Mouse (Mus musculus): ENCODE data around the gene Tbc1d13. TPM values are rescaled to one million over a fixed set of nuclear protein-coding genes. Genes with fewer than 3 reads are reported as not detected.

Tbc1d13 gene
- polyA plus RNA-seq, 1 experiment from 2014 or later = 10.7 TPM

GRCm38 (mm10) chr2:30185681-30186080 is 52.1 kb downstream of the Tbc1d13 start:
- no peak overlapping the region for H3K9ac ChIP-seq
- 0 out of 2 replicates have a peak, but pooled peaks cover 3% of the 10 kb centered on the region for H3K9me3 ChIP-seq
- 86% methylated on average over 3 of the region's 3 CpGs for WGBS
- no peak overlapping the region for H3K27ac ChIP-seq
- no peaks in the 10 kb centered on the region for H3K27me3 ChIP-seq
- H3K36me3 ChIP-seq = peaks cover 10% of the 10 kb centered on the region; the same call in 1 of the 2 replicates
- no peaks in the 10 kb centered on the region for H3K4me1 ChIP-seq
- no peak overlapping the region for H3K4me3 ChIP-seq
- no peak for ATAC-seq (ENCODE audit: insufficient number of reproducible peaks, insufficient read depth, low FRiP score, low TSS enrichment)
- no peak overlapping the region for H3K4me2 ChIP-seq (replicated peaks)

GRCm38 (mm10) chr2:30191790-30192580 is 58.4 kb downstream of the Tbc1d13 start:
- WGBS = 85% methylated on average over 12 of the region's 12 CpGs

GRCm38 (mm10) chr2:30194656-30195055 is 61.1 kb downstream of the Tbc1d13 start:
- Histone ChIP-seq H3K4me3 (no peak overlapping the region), H3K4me1 (no peaks in the 10 kb centered on the region), H3K4me2 (replicated peaks) (no peak overlapping the region), H3K9me3 (no peaks in the 10 kb centered on the region), H3K36me3 (no peaks in the 10 kb centered on the region), H3K27me3 (no peaks in the 10 kb centered on the region), H3K9ac (no peak overlapping the region), H3K27ac (no peak overlapping the region)
- ATAC-seq (ENCODE audit: insufficient number of reproducible peaks, insufficient read depth, low FRiP score, low TSS enrichment) = no peak
- 86% methylated on average over 3 of the region's 3 CpGs for WGBS

More at GRCm38 (mm10) chr2:30191790-30192580, 58.4 kb downstream of the Tbc1d13 start:
- H3K27me3 ChIP-seq = no peaks in the 10 kb centered on the region
- no peak overlapping the region for H3K4me3 ChIP-seq
- no peaks in the 10 kb centered on the region for H3K36me3 ChIP-seq
- no peaks in the 10 kb centered on the region for H3K9me3 ChIP-seq
- H3K4me1 ChIP-seq = no peaks in the 10 kb centered on the region
- no peak overlapping the region for H3K27ac ChIP-seq
- no peak overlapping the region for H3K4me2 ChIP-seq (replicated peaks)
- ATAC-seq (ENCODE audit: insufficient number of reproducible peaks, insufficient read depth, low FRiP score, low TSS enrichment) = no peak
- H3K9ac ChIP-seq = no peak overlapping the region

GRCm38 (mm10) chr2:30198021-30198420 is 64.5 kb downstream of the Tbc1d13 start:
- no peak overlapping the region for H3K4me2 ChIP-seq (replicated peaks)
- no peaks in the 10 kb centered on the region for H3K9me3 ChIP-seq
- no peak overlapping the region for H3K9ac ChIP-seq
- H3K36me3 ChIP-seq = no peaks in the 10 kb centered on the region
- WGBS = 70% methylated on average over 4 of the region's 4 CpGs
- no peak overlapping the region for H3K4me3 ChIP-seq
- H3K4me1 ChIP-seq = no peaks in the 10 kb centered on the region
- no peak for ATAC-seq (ENCODE audit: insufficient number of reproducible peaks, insufficient read depth, low FRiP score, low TSS enrichment)
- H3K27me3 ChIP-seq = no peaks in the 10 kb centered on the region
- H3K27ac ChIP-seq = no peak overlapping the region

GRCm38 (mm10) chr2:30199984-30200383 is 66.4 kb downstream of the Tbc1d13 start:
- Histone ChIP-seq H3K27ac (no peak overlapping the region), H3K4me2 (replicated peaks) (no peak overlapping the region), H3K27me3 (no peaks in the 10 kb centered on the region), H3K4me3 (no peak overlapping the region), H3K4me1 (peaks cover 6% of the 10 kb centered on the region), H3K9me3 (no peaks in the 10 kb centered on the region), H3K36me3 (no peaks in the 10 kb centered on the region), H3K9ac (no peak overlapping the region)
- WGBS = 67% methylated on average over 1 of the region's 1 CpGs
- no peak for ATAC-seq (ENCODE audit: insufficient number of reproducible peaks, insufficient read depth, low FRiP score, low TSS enrichment)

- H3K36me3 ChIP-seq = no peaks in the 10 kb centered on the region
- no peak for ATAC-seq (ENCODE audit: insufficient number of reproducible peaks, insufficient read depth, low FRiP score, low TSS enrichment)
- H3K27me3 ChIP-seq = no peaks in the 10 kb centered on the region
- H3K9ac ChIP-seq = no peak overlapping the region
- no peak overlapping the region for H3K4me3 ChIP-seq
- WGBS = 80% methylated on average over 5 of the region's 5 CpGs
- H3K9me3 ChIP-seq = no peaks in the 10 kb centered on the region
- H3K27ac ChIP-seq = no peak overlapping the region
- H3K4me1 ChIP-seq = peaks cover 6% of the 10 kb centered on the region
- H3K4me2 ChIP-seq (replicated peaks) = no peak overlapping the region
These were observed 66.9 kb downstream of the Tbc1d13 start for GRCm38 (mm10) chr2:30200388-30200925.

Other genes starting within 250 kb of the Tbc1d13 start
- 88.2 and 89.2 TPM in 2 replicates for gene Odf2, start 244.5 kb upstream of the Tbc1d13 start, polyA plus RNA-seq (2016; fragmentation: Nextera tagmentation; extraction: Ambion mirVana)
- gene Gle1, start 198.3 kb upstream of the Tbc1d13 start, polyA plus RNA-seq (2016; fragmentation: Nextera tagmentation; extraction: Ambion mirVana) = 69.3 and 72.3 TPM in 2 replicates
- 101 and 103 TPM in 2 replicates for gene Sptan1, start 168.2 kb upstream of the Tbc1d13 start, polyA plus RNA-seq (2016; fragmentation: Nextera tagmentation; extraction: Ambion mirVana)
- 43.9 and 46.0 TPM in 2 replicates for gene Wdr34, start 84.9 kb upstream of the Tbc1d13 start, polyA plus RNA-seq (2016; fragmentation: Nextera tagmentation; extraction: Ambion mirVana)
- 644 and 679 TPM in 2 replicates for gene Set, start 76.4 kb upstream of the Tbc1d13 start, polyA plus RNA-seq (2016; fragmentation: Nextera tagmentation; extraction: Ambion mirVana)
- 9.3 and 11.6 TPM in 2 replicates for gene Pkn3, start 56.1 kb upstream of the Tbc1d13 start, polyA plus RNA-seq (2016; fragmentation: Nextera tagmentation; extraction: Ambion mirVana)
- gene Zdhhc12, start 40.1 kb upstream of the Tbc1d13 start, polyA plus RNA-seq (2016; fragmentation: Nextera tagmentation; extraction: Ambion mirVana) = 26.8 and 27.7 TPM in 2 replicates
- 11.6 and 12.2 TPM in 2 replicates for gene Zer1, start 9.2 kb upstream of the Tbc1d13 start, polyA plus RNA-seq (2016; fragmentation: Nextera tagmentation; extraction: Ambion mirVana)
- gene Endog, start 37.7 kb downstream of the Tbc1d13 start, polyA plus RNA-seq (2016; fragmentation: Nextera tagmentation; extraction: Ambion mirVana) = 18.5 TPM in 2 replicates
- 87.1 and 90.3 TPM in 2 replicates for gene Spout1, start 44.7 kb downstream of the Tbc1d13 start, polyA plus RNA-seq (2016; fragmentation: Nextera tagmentation; extraction: Ambion mirVana)
- 8.2 and 8.3 TPM in 2 replicates for gene Kyat1, start 72.1 kb downstream of the Tbc1d13 start, polyA plus RNA-seq (2016; fragmentation: Nextera tagmentation; extraction: Ambion mirVana)
- gene Lrrc8a, start 104.0 kb downstream of the Tbc1d13 start, polyA plus RNA-seq (2016; fragmentation: Nextera tagmentation; extraction: Ambion mirVana) = 40.9 and 41.2 TPM in 2 replicates
- 0.09 and 0.14 TPM in 2 replicates for gene Gm28035, start 106.8 kb downstream of the Tbc1d13 start, polyA plus RNA-seq (2016; fragmentation: Nextera tagmentation; extraction: Ambion mirVana)
- gene Phyhd1, start 132.5 kb downstream of the Tbc1d13 start, polyA plus RNA-seq (2016; fragmentation: Nextera tagmentation; extraction: Ambion mirVana) = 3.5 and 3.8 TPM in 2 replicates
- gene Gm28038, start 147.3 kb downstream of the Tbc1d13 start, polyA plus RNA-seq (2016; fragmentation: Nextera tagmentation; extraction: Ambion mirVana) = not detected in 2 replicates
- gene Dolk, start 152.6 kb downstream of the Tbc1d13 start, polyA plus RNA-seq (2016; fragmentation: Nextera tagmentation; extraction: Ambion mirVana) = 29.6 and 31.0 TPM in 2 replicates
- 37.2 and 37.4 TPM in 2 replicates for gene Nup188, start 152.7 kb downstream of the Tbc1d13 start, polyA plus RNA-seq (2016; fragmentation: Nextera tagmentation; extraction: Ambion mirVana)
- gene Sh3glb2, start 225.6 kb downstream of the Tbc1d13 start, polyA plus RNA-seq (2016; fragmentation: Nextera tagmentation; extraction: Ambion mirVana) = 89.7 and 96.9 TPM in 2 replicates
- gene Miga2, start 230.5 kb downstream of the Tbc1d13 start, polyA plus RNA-seq (2016; fragmentation: Nextera tagmentation; extraction: Ambion mirVana) = 29.6 and 31.0 TPM in 2 replicates